Mouse (Mus musculus): Measurements from ENCODE around the gene Ccdc50. TPM values are rescaled to one million over a fixed set of nuclear protein-coding genes. Genes with fewer than 3 reads are reported as not detected.

Gene Ccdc50
- polyA plus RNA-seq, 1 experiment from 2014 or later: 66.0 TPM

- no peaks in the 10 kb centered on the region for H3K9me3 ChIP-seq (ENCODE audit: control insufficient read depth, low read length)
- no peak overlapping the region for H3K4me3 ChIP-seq (ENCODE audit: low read depth, low read length)
- no peak overlapping the region for H3K27ac ChIP-seq (ENCODE audit: low read depth, low read length)
- 94% methylated on average over 6 of the region's 6 CpGs for WGBS
- no peak for DNase-seq (ENCODE audit: low spot score)
- no peaks in the 10 kb centered on the region for H3K4me1 ChIP-seq (replicated peaks; ENCODE audit: control insufficient read depth, insufficient read depth, low read length)
- no peaks in the 10 kb centered on the region for H3K27me3 ChIP-seq (ENCODE audit: control insufficient read depth, insufficient read depth, low read length)
- H3K4me2 ChIP-seq (ENCODE audit: low read depth, low read length, severe bottlenecking): no peak overlapping the region
- ATAC-seq (replicated peaks; ENCODE audit: low FRiP score): no peak
- no peaks in the 10 kb centered on the region for H3K36me3 ChIP-seq (ENCODE audit: control insufficient read depth, insufficient read depth, low read length)
- no peak overlapping the region for H3K9ac ChIP-seq (ENCODE audit: low read length)
Measured at GRCm38 (mm10) chr16:27399719-27400253, 11.1 kb downstream of the Ccdc50 start.

- Histone ChIP-seq H3K4me1 (replicated peaks; ENCODE audit: control insufficient read depth, insufficient read depth, low read length) (no peaks in the 10 kb centered on the region), H3K9ac (ENCODE audit: low read length) (no peak overlapping the region), H3K36me3 (ENCODE audit: control insufficient read depth, insufficient read depth, low read length) (no peaks in the 10 kb centered on the region), H3K27ac (ENCODE audit: low read depth, low read length) (no peak overlapping the region), H3K4me3 (ENCODE audit: low read depth, low read length) (no peak overlapping the region), H3K9me3 (ENCODE audit: control insufficient read depth, low read length) (no peaks in the 10 kb centered on the region), H3K4me2 (ENCODE audit: low read depth, low read length, severe bottlenecking) (no peak overlapping the region), H3K27me3 (ENCODE audit: control insufficient read depth, insufficient read depth, low read length) (no peaks in the 10 kb centered on the region)
- 91% methylated on average over 2 of the region's 2 CpGs for WGBS
- DNase-seq (ENCODE audit: low spot score): no peak
- no peak for ATAC-seq (replicated peaks; ENCODE audit: low FRiP score)
Measured at GRCm38 (mm10) chr16:27401579-27401978, 12.9 kb downstream of the Ccdc50 start.

- Histone ChIP-seq H3K9ac (ENCODE audit: low read length) (no peak overlapping the region), H3K9me3 (ENCODE audit: control insufficient read depth, low read length) (no peaks in the 10 kb centered on the region), H3K4me3 (ENCODE audit: low read depth, low read length) (no peak overlapping the region), H3K4me1 (replicated peaks; ENCODE audit: control insufficient read depth, insufficient read depth, low read length) (no peaks in the 10 kb centered on the region), H3K36me3 (ENCODE audit: control insufficient read depth, insufficient read depth, low read length) (no peaks in the 10 kb centered on the region; the same call in 1 of the 2 replicates), H3K27me3 (ENCODE audit: control insufficient read depth, insufficient read depth, low read length) (no peaks in the 10 kb centered on the region), H3K27ac (ENCODE audit: low read depth, low read length) (no peak overlapping the region), H3K4me2 (ENCODE audit: low read depth, low read length, severe bottlenecking) (no peak overlapping the region)
- ATAC-seq (replicated peaks; ENCODE audit: low FRiP score) (no peak), DNase-seq (ENCODE audit: low spot score) (no peak)
Measured at GRCm38 (mm10) chr16:27404107-27404506, 15.4 kb downstream of the Ccdc50 start.

GRCm38 (mm10) chr16:27416937-27417584, 28.4 kb downstream of the Ccdc50 start:
- Histone ChIP-seq H3K36me3 (ENCODE audit: control insufficient read depth, insufficient read depth, low read length) (peaks cover 14% of the 10 kb centered on the region), H3K4me2 (ENCODE audit: low read depth, low read length, severe bottlenecking) (no peak overlapping the region), H3K27ac (ENCODE audit: low read depth, low read length) (no peak overlapping the region), H3K4me1 (replicated peaks; ENCODE audit: control insufficient read depth, insufficient read depth, low read length) (no peaks in the 10 kb centered on the region), H3K9ac (ENCODE audit: low read length) (no peak overlapping the region), H3K27me3 (ENCODE audit: control insufficient read depth, insufficient read depth, low read length) (no peaks in the 10 kb centered on the region), H3K4me3 (ENCODE audit: low read depth, low read length) (no peak overlapping the region), H3K9me3 (ENCODE audit: control insufficient read depth, low read length) (no peaks in the 10 kb centered on the region; the same call in 1 of the 2 replicates)
- ATAC-seq (replicated peaks; ENCODE audit: low FRiP score) (no peak), DNase-seq (ENCODE audit: low spot score) (no peak)
- WGBS: 91% methylated on average over 6 of the region's 6 CpGs

- no peaks in the 10 kb centered on the region for H3K4me1 ChIP-seq (replicated peaks; ENCODE audit: control insufficient read depth, insufficient read depth, low read length)
- no peaks in the 10 kb centered on the region; the same call in 1 of the 2 replicates for H3K9me3 ChIP-seq (ENCODE audit: control insufficient read depth, low read length)
- H3K27me3 ChIP-seq (ENCODE audit: control insufficient read depth, insufficient read depth, low read length): no peaks in the 10 kb centered on the region
- WGBS: 98% methylated on average over 3 of the region's 3 CpGs
- H3K9ac ChIP-seq (ENCODE audit: low read length): no peak overlapping the region
- H3K4me2 ChIP-seq (ENCODE audit: low read depth, low read length, severe bottlenecking): no peak overlapping the region
- H3K27ac ChIP-seq (ENCODE audit: low read depth, low read length): no peak overlapping the region
- DNase-seq (ENCODE audit: low spot score) (no peak), ATAC-seq (replicated peaks; ENCODE audit: low FRiP score) (no peak)
- no peak overlapping the region for H3K4me3 ChIP-seq (ENCODE audit: low read depth, low read length)
- H3K36me3 ChIP-seq (ENCODE audit: control insufficient read depth, insufficient read depth, low read length): peaks cover 20% of the 10 kb centered on the region
Measured at GRCm38 (mm10) chr16:27417632-27418031, 29.0 kb downstream of the Ccdc50 start.

- Histone ChIP-seq H3K36me3 (ENCODE audit: control insufficient read depth, insufficient read depth, low read length) (peaks cover 17% of the 10 kb centered on the region), H3K4me2 (ENCODE audit: low read depth, low read length, severe bottlenecking) (no peak overlapping the region), H3K9me3 (ENCODE audit: control insufficient read depth, low read length) (no peaks in the 10 kb centered on the region; the same call in 1 of the 2 replicates), H3K9ac (ENCODE audit: low read length) (no peak overlapping the region), H3K4me1 (replicated peaks; ENCODE audit: control insufficient read depth, insufficient read depth, low read length) (no peaks in the 10 kb centered on the region), H3K4me3 (ENCODE audit: low read depth, low read length) (no peak overlapping the region), H3K27me3 (ENCODE audit: control insufficient read depth, insufficient read depth, low read length) (no peaks in the 10 kb centered on the region), H3K27ac (ENCODE audit: low read depth, low read length) (no peak overlapping the region)
- ATAC-seq (replicated peaks; ENCODE audit: low FRiP score) (no peak), DNase-seq (ENCODE audit: low spot score) (no peak)
- WGBS: 96% methylated on average over 3 of the region's 3 CpGs
Measured at GRCm38 (mm10) chr16:27420982-27421381, 32.3 kb downstream of the Ccdc50 start.

GRCm38 (mm10) chr16:27435034-27435433, 46.4 kb downstream of the Ccdc50 start:
- no peaks in the 10 kb centered on the region for H3K36me3 ChIP-seq (ENCODE audit: control insufficient read depth, insufficient read depth, low read length)
- no peaks in the 10 kb centered on the region for H3K4me1 ChIP-seq (replicated peaks; ENCODE audit: control insufficient read depth, insufficient read depth, low read length)
- no peak overlapping the region for H3K9ac ChIP-seq (ENCODE audit: low read length)
- H3K9me3 ChIP-seq (ENCODE audit: control insufficient read depth, low read length): no peaks in the 10 kb centered on the region
- no peak overlapping the region for H3K4me3 ChIP-seq (ENCODE audit: low read depth, low read length)
- no peak overlapping the region for H3K4me2 ChIP-seq (ENCODE audit: low read depth, low read length, severe bottlenecking)
- no peaks in the 10 kb centered on the region for H3K27me3 ChIP-seq (ENCODE audit: control insufficient read depth, insufficient read depth, low read length)
- no peak for DNase-seq (ENCODE audit: low spot score)
- WGBS: 92% methylated on average over 3 of the region's 3 CpGs
- H3K27ac ChIP-seq (ENCODE audit: low read depth, low read length): no peak overlapping the region
- no peak for ATAC-seq (replicated peaks; ENCODE audit: low FRiP score)

- Histone ChIP-seq H3K36me3 (ENCODE audit: control insufficient read depth, insufficient read depth, low read length) (no peaks in the 10 kb centered on the region; the same call in 1 of the 2 replicates), H3K27me3 (ENCODE audit: control insufficient read depth, insufficient read depth, low read length) (no peaks in the 10 kb centered on the region), H3K9me3 (ENCODE audit: control insufficient read depth, low read length) (no peaks in the 10 kb centered on the region), H3K27ac (ENCODE audit: low read depth, low read length) (no peak overlapping the region), H3K4me3 (ENCODE audit: low read depth, low read length) (no peak overlapping the region), H3K9ac (ENCODE audit: low read length) (no peak overlapping the region), H3K4me1 (replicated peaks; ENCODE audit: control insufficient read depth, insufficient read depth, low read length) (no peaks in the 10 kb centered on the region), H3K4me2 (ENCODE audit: low read depth, low read length, severe bottlenecking) (no peak overlapping the region)
- WGBS: 83% methylated on average over 3 of the region's 3 CpGs
- ATAC-seq (replicated peaks; ENCODE audit: low FRiP score) (no peak), DNase-seq (ENCODE audit: low spot score) (no peak)
Measured at GRCm38 (mm10) chr16:27443941-27444340, 55.3 kb downstream of the Ccdc50 start.

- Histone ChIP-seq H3K4me1 (replicated peaks; ENCODE audit: control insufficient read depth, insufficient read depth, low read length) (no peaks in the 10 kb centered on the region; the same call in 1 of the 2 replicates), H3K27me3 (ENCODE audit: control insufficient read depth, insufficient read depth, low read length) (no peaks in the 10 kb centered on the region), H3K4me3 (ENCODE audit: low read depth, low read length) (no peak overlapping the region), H3K27ac (ENCODE audit: low read depth, low read length) (no peak overlapping the region), H3K36me3 (ENCODE audit: control insufficient read depth, insufficient read depth, low read length) (no peaks in the 10 kb centered on the region; the same call in 1 of the 2 replicates), H3K4me2 (ENCODE audit: low read depth, low read length, severe bottlenecking) (no peak overlapping the region), H3K9me3 (ENCODE audit: control insufficient read depth, low read length) (no peaks in the 10 kb centered on the region), H3K9ac (ENCODE audit: low read length) (no peak overlapping the region)
- ATAC-seq (replicated peaks; ENCODE audit: low FRiP score) (no peak), DNase-seq (ENCODE audit: low spot score) (no peak)
- 93% methylated on average over 5 of the region's 5 CpGs for WGBS
Measured at GRCm38 (mm10) chr16:27449360-27449759, 60.7 kb downstream of the Ccdc50 start.

Measured in forebrain, embryonic 11.5 days (tissue).